Mouse (Mus musculus) thymus, adult 2 months (tissue): ENCODE data around the gene Optc. TPM values are rescaled to one million over a fixed set of nuclear protein-coding genes. Genes with fewer than 3 reads are reported as not detected.

Source experiments
- DNase-seq: peaks from one replicate; pipeline ENCODE4 v3.0.0; 2021
- H3K27ac ChIP-seq: fragments of 200-500 bp; 2 replicates; pipeline ENCODE4 v1.5.1; 2012; ENCODE audit warnings: low read length, control low read depth; ENCODE audit not compliant: control insufficient read depth, insufficient read depth
- H3K27me3 ChIP-seq: fragments of 200-500 bp; 2 replicates; pipeline ENCODE4 v1.6.1; 2012; ENCODE audit warnings: mild to moderate bottlenecking, low read length, moderate library complexity, mixed read lengths; ENCODE audit not compliant: control insufficient read depth, insufficient read depth
- H3K36me3 ChIP-seq: fragments of 200-500 bp; 2 replicates; pipeline ENCODE4 v1.6.1; 2012; ENCODE audit warnings: mild to moderate bottlenecking, low read length, moderate library complexity; ENCODE audit not compliant: control insufficient read depth, insufficient read depth
- H3K4me1 ChIP-seq: fragments of 200-500 bp; replicated peaks from 2 replicates; pipeline ENCODE4 v1.6.1; 2012; ENCODE audit warnings: low read length; ENCODE audit not compliant: control insufficient read depth, insufficient read depth
- H3K4me3 ChIP-seq: fragments of 200-500 bp; 2 replicates; pipeline ENCODE4 v1.5.1; 2012; ENCODE audit warnings: mild to moderate bottlenecking, low read length, control low read depth, moderate library complexity; ENCODE audit not compliant: control insufficient read depth, insufficient read depth
- CTCF ChIP-seq: fragments of 200-500 bp; IDR thresholded peaks from 2 replicates; pipeline ENCODE4 v1.5.1; 2012; ENCODE audit warnings: mild to moderate bottlenecking, control low read depth, low read length, moderate library complexity, borderline replicate concordance; ENCODE audit not compliant: control insufficient read depth, poor library complexity, insufficient read depth; ENCODE audit errors: extremely low read depth
- POLR2A ChIP-seq: fragments of 200-500 bp; IDR thresholded peaks from 2 replicates; pipeline ENCODE4 v1.6.1; 2012; ENCODE audit warnings: mild to moderate bottlenecking, low read length, control low read depth, moderate library complexity; ENCODE audit not compliant: control insufficient read depth, poor library complexity, insufficient read depth; ENCODE audit errors: extremely low read depth
- WGBS: fragments of 180-500 bp; shearing (Covaris S2); methylation state at CpG from one replicate; pipeline ENCODE4 v1.1.7; 2018; 5-methylcytosine and 5-hydroxymethylcytosine counted together
- polyA plus RNA-seq: library from polyadenylated mRNA; depleted of rRNA; stranded (reverse); fragments of >200 nt; gene quantifications from 2 replicates; pipeline ENCODE4 v1.2.3, GENCODE M21; 2012; rRNA removed

Gene Optc
- polyA plus RNA-seq, 1 experiment, result 1.0 TPM

GRCm38 (mm10) chr1:133859257-133859656, 48.5 kb downstream of the Optc start:
- Histone ChIP-seq H3K4me3 (no peak overlapping the region), H3K4me1 (peaks cover 4% of the 10 kb centered on the region; the same call in 1 of the 2 replicates), H3K27me3 (no peaks in the 10 kb centered on the region), H3K27ac (no peak overlapping the region), H3K36me3 (no peaks in the 10 kb centered on the region)
- TF ChIP-seq CTCF (no peak), POLR2A (no peak)
- 95% methylated on average over 6 of the region's 6 CpGs for WGBS
- no peak for DNase-seq

GRCm38 (mm10) chr1:133857781-133858180, 50.0 kb downstream of the Optc start:
- H3K27me3 ChIP-seq, result no peaks in the 10 kb centered on the region
- H3K4me3 ChIP-seq, result no peak overlapping the region
- TF ChIP-seq POLR2A, result no peak
- no peak for TF ChIP-seq CTCF
- no peaks in the 10 kb centered on the region for H3K36me3 ChIP-seq
- DNase-seq, result no peak
- no peaks in the 10 kb centered on the region for H3K4me1 ChIP-seq
- H3K27ac ChIP-seq, result no peak overlapping the region
- WGBS, result 88% methylated on average over 5 of the region's 5 CpGs

DNA sequence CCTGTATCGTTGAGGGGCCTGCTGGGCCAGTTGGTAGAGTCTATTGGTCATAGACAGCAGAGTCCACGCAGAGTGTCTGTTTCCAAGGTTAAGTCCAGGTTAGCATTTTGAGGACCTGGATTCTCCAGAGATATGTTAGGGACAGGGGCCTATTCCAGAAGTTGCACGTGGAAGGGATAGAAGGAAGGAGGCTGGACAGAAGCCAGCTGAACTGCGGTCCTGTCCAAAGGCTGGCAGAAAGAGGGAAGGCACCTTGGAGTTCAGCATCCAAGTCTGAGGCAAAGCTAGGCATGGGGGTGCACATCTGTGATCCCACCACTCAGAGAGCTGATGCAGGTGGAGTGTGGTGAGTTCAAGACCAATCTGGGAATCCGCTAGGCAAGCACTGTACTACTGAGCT, 50.6 kb downstream of the Optc start:
- no peak overlapping the region for H3K4me3 ChIP-seq
- no peak overlapping the region for H3K27ac ChIP-seq
- 85% methylated on average over 5 of the region's 5 CpGs for WGBS
- no peaks in the 10 kb centered on the region for H3K36me3 ChIP-seq
- DNase-seq, result no peak
- no peaks in the 10 kb centered on the region for H3K27me3 ChIP-seq
- TF ChIP-seq CTCF (no peak), POLR2A (no peak)
- H3K4me1 ChIP-seq, result no peaks in the 10 kb centered on the region

DNA sequence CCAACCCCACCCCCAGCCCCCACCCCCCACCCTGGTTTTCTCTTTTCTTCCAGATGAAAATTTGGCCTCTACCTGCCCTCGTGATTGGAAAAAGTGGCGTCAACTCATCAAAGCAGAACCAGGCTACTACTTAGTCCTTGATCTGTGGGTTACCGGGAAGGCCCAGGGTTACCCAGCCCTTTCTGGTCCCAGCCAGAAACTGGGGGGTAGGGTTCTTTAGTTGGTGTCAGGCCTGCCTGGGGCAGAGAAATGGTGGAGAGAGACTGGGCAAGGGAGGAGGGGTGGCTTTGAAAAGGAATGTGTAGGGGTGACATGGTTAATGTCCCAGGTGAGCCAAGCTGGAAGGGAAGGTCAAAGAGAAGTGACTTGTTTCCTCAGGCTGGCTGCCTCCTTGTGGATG, 51.1 kb downstream of the Optc start:
- H3K36me3 ChIP-seq, result no peaks in the 10 kb centered on the region
- no peak overlapping the region for H3K27ac ChIP-seq
- no peak for DNase-seq
- WGBS, result 46% methylated on average over 3 of the region's 3 CpGs
- no peaks in the 10 kb centered on the region for H3K4me1 ChIP-seq
- H3K27me3 ChIP-seq, result no peaks in the 10 kb centered on the region
- no peak overlapping the region for H3K4me3 ChIP-seq
- TF ChIP-seq CTCF, result no peak
- no peak for TF ChIP-seq POLR2A

DNA sequence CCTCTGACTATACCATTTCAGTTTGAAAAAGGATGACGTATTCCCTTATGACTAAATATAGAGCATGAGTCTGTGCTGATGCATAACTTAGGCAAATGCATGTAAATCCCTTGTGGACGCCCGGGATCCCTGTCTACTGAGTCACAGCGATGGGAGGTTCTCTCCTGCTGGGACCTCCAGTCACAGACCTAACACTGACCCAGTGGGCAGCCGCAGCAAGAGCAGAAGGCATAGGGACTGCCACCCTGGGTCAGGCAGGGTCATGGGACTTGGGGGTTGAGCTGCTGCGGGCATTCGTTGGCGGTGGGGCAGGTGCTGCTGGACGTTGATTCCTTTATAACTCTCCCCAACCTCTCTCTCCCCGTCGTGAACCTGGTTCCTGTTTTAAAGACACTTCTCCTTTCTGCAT, 51.7 kb downstream of the Optc start:
- DNase-seq, result no peak
- Histone ChIP-seq H3K4me1 (no peaks in the 10 kb centered on the region), H3K27ac (no peak overlapping the region), H3K36me3 (no peaks in the 10 kb centered on the region), H3K27me3 (no peaks in the 10 kb centered on the region), H3K4me3 (no peak overlapping the region)
- 33% methylated on average over 11 of the region's 11 CpGs for WGBS
- TF ChIP-seq CTCF, result no peak
- TF ChIP-seq POLR2A, result no peak

DNA sequence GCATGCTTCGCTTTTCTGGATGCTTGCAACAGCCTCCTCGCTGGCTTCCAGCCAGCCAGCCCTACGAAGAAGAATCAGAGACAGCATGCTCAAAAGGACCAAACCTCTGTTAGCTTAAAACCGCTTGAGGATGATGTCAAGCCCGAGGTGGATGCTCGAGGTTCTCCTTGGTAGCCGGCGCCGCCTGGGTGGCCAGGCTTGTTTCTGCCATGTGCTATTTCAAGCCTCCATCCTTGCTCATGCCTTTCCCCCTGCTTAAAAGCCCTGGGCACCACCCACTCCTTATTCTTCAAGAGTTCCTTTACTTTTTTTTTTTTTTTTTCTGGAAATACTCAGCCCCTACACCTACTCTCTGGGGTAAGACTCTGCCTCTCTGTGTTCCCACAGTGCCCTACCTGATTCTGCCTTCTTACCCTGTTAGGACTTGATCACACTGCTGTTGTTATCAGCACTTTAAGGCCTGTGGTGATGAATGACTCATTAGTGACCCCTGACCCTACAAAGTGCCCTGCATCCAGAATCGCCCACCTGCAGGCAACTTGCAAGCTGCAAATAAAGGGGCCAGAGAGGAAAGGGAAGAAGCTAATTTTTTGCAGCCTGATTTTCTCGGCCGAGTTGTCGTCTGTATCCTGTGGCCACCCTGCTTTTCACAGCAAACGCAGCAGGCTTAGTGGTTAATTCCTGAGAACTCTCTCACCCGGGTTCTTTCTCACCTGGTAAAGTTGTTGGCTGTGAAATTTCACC, 52.4 kb downstream of the Optc start:
- Histone ChIP-seq H3K4me3 (no peak overlapping the region), H3K36me3 (no peaks in the 10 kb centered on the region), H3K4me1 (no peaks in the 10 kb centered on the region), H3K27me3 (no peaks in the 10 kb centered on the region), H3K27ac (no peak overlapping the region)
- 36% methylated on average over 15 of the region's 15 CpGs for WGBS
- TF ChIP-seq POLR2A (no peak), CTCF (no peak)
- DNase-seq, result no peak

DNA sequence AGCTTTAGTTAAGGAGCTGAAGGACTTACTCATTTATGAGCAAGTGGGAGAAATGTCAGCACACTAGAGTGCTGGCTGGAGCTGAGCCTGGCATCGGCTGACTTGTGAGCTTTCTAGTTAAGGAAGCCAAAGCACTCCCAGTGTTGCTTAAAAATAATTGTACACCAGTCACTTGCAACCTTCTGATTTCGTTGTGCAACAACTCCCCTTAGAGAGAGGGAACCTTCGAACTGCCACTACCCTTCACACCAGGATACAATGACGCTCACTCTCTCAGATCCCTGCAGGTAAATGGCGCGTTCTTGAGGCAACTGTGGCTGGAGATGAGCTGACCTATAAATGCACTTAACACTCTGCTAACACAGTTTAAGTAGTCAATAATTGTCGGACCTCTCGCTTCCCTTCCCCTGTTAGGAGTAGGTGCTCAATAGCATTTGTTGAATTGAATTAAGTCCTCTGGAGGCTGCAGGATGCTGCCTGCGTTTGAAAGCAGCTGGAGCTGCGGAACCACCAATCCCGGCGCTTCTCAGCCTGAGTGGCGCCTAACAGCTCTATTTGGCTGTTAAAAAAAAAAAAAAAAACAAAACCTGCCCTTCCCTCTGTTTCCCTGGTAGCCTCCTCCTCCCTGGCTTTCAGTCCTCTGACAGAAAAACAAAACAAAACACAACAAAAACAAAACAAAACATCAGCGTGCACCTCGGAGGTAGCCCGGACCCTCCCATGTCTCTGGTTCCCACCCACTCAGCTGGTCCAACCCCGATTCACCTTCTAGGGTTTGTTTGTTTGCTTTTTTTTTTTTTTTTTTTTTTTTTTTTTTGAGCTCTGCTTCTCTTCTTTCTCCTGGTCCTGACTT, 53.2 kb downstream of the Optc start:
- H3K36me3 ChIP-seq, result no peaks in the 10 kb centered on the region
- TF ChIP-seq POLR2A, result no peak
- no peak for TF ChIP-seq CTCF
- H3K27ac ChIP-seq, result no peak overlapping the region
- H3K4me1 ChIP-seq, result no peaks in the 10 kb centered on the region
- no peaks in the 10 kb centered on the region for H3K27me3 ChIP-seq
- no peak for DNase-seq
- no peak overlapping the region for H3K4me3 ChIP-seq
- 52% methylated on average over 17 of the region's 17 CpGs for WGBS

Other genes with a start within 250 kb of the Optc start
- gene Zbed6, start 247.1 kb downstream of the Optc start, polyA plus RNA-seq, result 4.1 and 5.3 TPM in 2 replicates
- 5.8 and 5.9 TPM in 2 replicates for gene Gm38394, start 246.7 kb downstream of the Optc start, polyA plus RNA-seq
- gene Lax1, start 217.9 kb downstream of the Optc start, polyA plus RNA-seq, result 19.3 and 21.9 TPM in 2 replicates
- 4.0 and 4.1 TPM in 2 replicates for gene Atp2b4, start 107.0 kb downstream of the Optc start, polyA plus RNA-seq
- 10.7 and 13.3 TPM in 2 replicates for gene Prelp, start 13.4 kb upstream of the Optc start, polyA plus RNA-seq
- 3.5 and 4.4 TPM in 2 replicates for gene Fmod, start 129.3 kb upstream of the Optc start, polyA plus RNA-seq
- gene Btg2, start 171.1 kb upstream of the Optc start, polyA plus RNA-seq, result 432 and 481 TPM in 2 replicates
- gene Chit1, start 203.2 kb upstream of the Optc start, polyA plus RNA-seq, result 0.54 and 0.78 TPM in 2 replicates